Mouse (Mus musculus) cortical plate, adult 2 months (tissue): ENCODE data around the gene Slc26a1.

Experiments used
- CTCF ChIP-seq: fragments of 200-500 bp; IDR thresholded peaks from 2 replicates; pipeline ENCODE4 v1.5.1; 2011; ENCODE audit warnings: mild to moderate bottlenecking, control low read depth, low read length; ENCODE audit not compliant: insufficient read depth; ENCODE audit errors: extremely low read depth
- POLR2A ChIP-seq: fragments of 200-500 bp; IDR thresholded peaks from 2 replicates; pipeline ENCODE4 v1.6.1; 2011; ENCODE audit warnings: mild to moderate bottlenecking, low read length, control low read depth; ENCODE audit not compliant: insufficient read depth; ENCODE audit errors: extremely low read depth

DNA sequence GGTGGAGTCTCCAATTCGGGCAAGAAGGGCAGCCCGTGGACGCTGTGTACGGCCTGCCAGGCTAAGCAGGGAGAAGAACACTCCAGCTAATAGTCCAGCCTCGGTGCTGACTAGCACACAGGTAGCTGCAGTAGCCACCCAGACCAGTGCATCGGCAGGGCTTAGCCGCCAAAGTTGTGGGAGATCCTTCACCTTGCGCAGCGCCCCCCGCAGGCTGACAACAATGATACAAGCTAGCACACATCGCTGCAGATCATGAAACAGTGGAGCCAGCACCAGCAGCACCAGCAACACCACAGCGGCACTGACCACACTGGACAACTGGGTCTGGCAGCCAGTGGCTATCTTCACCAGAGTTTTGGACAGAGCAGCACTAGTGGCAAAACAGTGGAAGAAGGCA lies 3.6 kb downstream of the Slc26a1 start:
- TF ChIP-seq POLR2A (no peak), CTCF (no peak)
